Mouse (Mus musculus): ENCODE results near the gene Galnt11. TPM values are rescaled to one million over a fixed set of nuclear protein-coding genes. Genes with fewer than 3 reads are reported as not detected.

Galnt11 gene
- polyA plus RNA-seq, 1 experiment from 2014 or later, result 12.3 TPM

GRCm38 (mm10) chr5:25262266-25262665 lies 40.6 kb downstream of the Galnt11 start:
- no peak for ATAC-seq
- no peaks in the 10 kb centered on the region for H3K4me1 ChIP-seq (ENCODE audit: insufficient read depth)
- H3K27ac ChIP-seq (ENCODE audit: low read depth), result no peak overlapping the region
- no peak overlapping the region for H3K4me3 ChIP-seq (ENCODE audit: low read depth, low read length)
- H3K27me3 ChIP-seq (ENCODE audit: insufficient read depth, low read length), result no peaks in the 10 kb centered on the region
- DNase-seq, result no peak
- H3K9ac ChIP-seq (replicated peaks), result no peak overlapping the region
- WGBS (ENCODE audit: insufficient replicate concordance), result 82% methylated on average over 7 of the region's 7 CpGs
- no peaks in the 10 kb centered on the region for H3K9me3 ChIP-seq (ENCODE audit: low read length)
- H3K36me3 ChIP-seq (replicated peaks; ENCODE audit: insufficient read depth, low read length), result peaks cover 45% of the 10 kb centered on the region
- TF ChIP-seq CTCF (IDR thresholded peaks at IDR 0.05; ENCODE audit: low read depth) (no peak), EP300 (IDR thresholded peaks at IDR 0.05; ENCODE audit: low read depth) (no peak)
- H3K4me2 ChIP-seq (ENCODE audit: low read depth, low read length), result no peak overlapping the region

- DNase-seq (no peak), ATAC-seq (no peak)
- no peak overlapping the region for H3K4me3 ChIP-seq (ENCODE audit: low read depth, low read length)
- H3K4me1 ChIP-seq (ENCODE audit: insufficient read depth), result no peaks in the 10 kb centered on the region
- H3K9ac ChIP-seq (replicated peaks), result no peak overlapping the region
- TF ChIP-seq CTCF (IDR thresholded peaks at IDR 0.05; ENCODE audit: low read depth) (no peak), EP300 (IDR thresholded peaks at IDR 0.05; ENCODE audit: low read depth) (no peak)
- no peaks in the 10 kb centered on the region for H3K9me3 ChIP-seq (ENCODE audit: low read length)
- peak overlapping the region; percentile 7; the same call in 1 of the 2 replicates for H3K4me2 ChIP-seq (ENCODE audit: low read depth, low read length)
- peaks cover 22% of the 10 kb centered on the region for H3K36me3 ChIP-seq (replicated peaks; ENCODE audit: insufficient read depth, low read length)
- no peaks in the 10 kb centered on the region for H3K27me3 ChIP-seq (ENCODE audit: insufficient read depth, low read length)
- 85% methylated on average over 4 of the region's 4 CpGs for WGBS (ENCODE audit: insufficient replicate concordance)
- H3K27ac ChIP-seq (ENCODE audit: low read depth), result no peak overlapping the region
Observed at GRCm38 (mm10) chr5:25268258-25268888, 46.7 kb downstream of the Galnt11 start.

- no peak for DNase-seq
- Histone ChIP-seq H3K27ac (ENCODE audit: low read depth) (no peak overlapping the region), H3K4me2 (ENCODE audit: low read depth, low read length) (no peak overlapping the region), H3K4me1 (ENCODE audit: insufficient read depth) (no peaks in the 10 kb centered on the region), H3K9me3 (ENCODE audit: low read length) (no peaks in the 10 kb centered on the region), H3K36me3 (replicated peaks; ENCODE audit: insufficient read depth, low read length) (peaks cover 62% of the 10 kb centered on the region), H3K4me3 (ENCODE audit: low read depth, low read length) (no peak overlapping the region), H3K27me3 (ENCODE audit: insufficient read depth, low read length) (no peaks in the 10 kb centered on the region), H3K9ac (replicated peaks) (no peak overlapping the region)
- WGBS (ENCODE audit: insufficient replicate concordance), result 82% methylated on average over 10 of the region's 10 CpGs
- no peak for ATAC-seq
- no peak for TF ChIP-seq CTCF (IDR thresholded peaks at IDR 0.05; ENCODE audit: low read depth)
- no peak for TF ChIP-seq EP300 (IDR thresholded peaks at IDR 0.05; ENCODE audit: low read depth)
Observed at GRCm38 (mm10) chr5:25275629-25276028, 53.9 kb downstream of the Galnt11 start.

- H3K4me1 ChIP-seq (ENCODE audit: insufficient read depth), result no peaks in the 10 kb centered on the region
- no peak for ATAC-seq
- H3K27me3 ChIP-seq (ENCODE audit: insufficient read depth, low read length), result no peaks in the 10 kb centered on the region
- H3K9me3 ChIP-seq (ENCODE audit: low read length), result no peaks in the 10 kb centered on the region
- no peak overlapping the region for H3K4me2 ChIP-seq (ENCODE audit: low read depth, low read length)
- TF ChIP-seq EP300 (IDR thresholded peaks at IDR 0.05; ENCODE audit: low read depth) (no peak), CTCF (IDR thresholded peaks at IDR 0.05; ENCODE audit: low read depth) (no peak)
- H3K4me3 ChIP-seq (ENCODE audit: low read depth, low read length), result no peak overlapping the region
- no peak overlapping the region for H3K9ac ChIP-seq (replicated peaks)
- DNase-seq, result no peak
- H3K27ac ChIP-seq (ENCODE audit: low read depth), result no peak overlapping the region
- 82% methylated on average over 6 of the region's 6 CpGs for WGBS (ENCODE audit: insufficient replicate concordance)
- peaks cover 66% of the 10 kb centered on the region for H3K36me3 ChIP-seq (replicated peaks; ENCODE audit: insufficient read depth, low read length)
Observed at GRCm38 (mm10) chr5:25276365-25276764, 54.7 kb downstream of the Galnt11 start.

- ATAC-seq (no peak), DNase-seq (no peak)
- no peak overlapping the region for H3K27ac ChIP-seq (ENCODE audit: low read depth)
- WGBS (ENCODE audit: insufficient replicate concordance), result 94% methylated on average over 13 of the region's 13 CpGs
- no peak overlapping the region for H3K4me2 ChIP-seq (ENCODE audit: low read depth, low read length)
- no peak for TF ChIP-seq CTCF (IDR thresholded peaks at IDR 0.05; ENCODE audit: low read depth)
- TF ChIP-seq EP300 (IDR thresholded peaks at IDR 0.05; ENCODE audit: low read depth), result no peak
- H3K36me3 ChIP-seq (replicated peaks; ENCODE audit: insufficient read depth, low read length), result peaks cover 71% of the 10 kb centered on the region
- no peaks in the 10 kb centered on the region for H3K9me3 ChIP-seq (ENCODE audit: low read length)
- no peak overlapping the region for H3K4me3 ChIP-seq (ENCODE audit: low read depth, low read length)
- no peaks in the 10 kb centered on the region for H3K4me1 ChIP-seq (ENCODE audit: insufficient read depth)
- no peaks in the 10 kb centered on the region for H3K27me3 ChIP-seq (ENCODE audit: insufficient read depth, low read length)
- no peak overlapping the region for H3K9ac ChIP-seq (replicated peaks)
Observed at GRCm38 (mm10) chr5:25283988-25284387, 62.3 kb downstream of the Galnt11 start.

- H3K4me2 ChIP-seq (ENCODE audit: low read depth, low read length), result no peak overlapping the region
- no peak for TF ChIP-seq CTCF (IDR thresholded peaks at IDR 0.05; ENCODE audit: low read depth)
- no peak for TF ChIP-seq EP300 (IDR thresholded peaks at IDR 0.05; ENCODE audit: low read depth)
- H3K27me3 ChIP-seq (ENCODE audit: insufficient read depth, low read length), result no peaks in the 10 kb centered on the region
- ATAC-seq, result no peak
- peaks cover 38% of the 10 kb centered on the region for H3K36me3 ChIP-seq (replicated peaks; ENCODE audit: insufficient read depth, low read length)
- H3K4me3 ChIP-seq (ENCODE audit: low read depth, low read length), result no peak overlapping the region
- H3K4me1 ChIP-seq (ENCODE audit: insufficient read depth), result no peaks in the 10 kb centered on the region
- no peak overlapping the region for H3K27ac ChIP-seq (ENCODE audit: low read depth)
- H3K9me3 ChIP-seq (ENCODE audit: low read length), result no peaks in the 10 kb centered on the region
- WGBS (ENCODE audit: insufficient replicate concordance), result 64% methylated on average over 3 of the region's 3 CpGs
- no peak overlapping the region for H3K9ac ChIP-seq (replicated peaks)
- DNase-seq, result no peak
Observed at GRCm38 (mm10) chr5:25296830-25297229, 75.1 kb downstream of the Galnt11 start.

All from liver, postnatal 0 days (tissue).